Mouse (Mus musculus) thymus, postnatal 4 days (tissue): Measurements from ENCODE around the gene Itgb6.

Source experiments
- DNase-seq: peaks from one replicate; pipeline ENCODE4 v3.0.0; 2021

The Itgb6 gene

DNA sequence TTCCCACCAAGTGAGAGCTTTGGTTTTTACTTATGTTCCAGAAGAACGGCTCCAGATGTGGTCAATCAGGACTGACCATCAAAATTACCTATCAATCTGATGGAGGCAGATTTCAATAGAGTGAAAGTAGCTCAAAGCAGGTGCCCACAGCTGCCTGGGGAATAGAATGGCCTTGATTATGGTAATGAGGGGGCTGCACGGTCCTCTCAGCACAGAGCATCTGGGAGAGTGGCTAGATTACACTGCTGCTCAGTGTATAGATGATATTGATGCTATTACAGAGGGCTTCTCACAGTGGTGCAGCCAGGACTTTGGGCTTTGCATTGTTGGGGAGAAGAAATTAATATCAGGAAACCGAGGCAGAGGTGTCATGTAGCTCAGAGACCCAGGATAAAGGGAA, 110.8 kb downstream of the Itgb6 start:
- no peak for DNase-seq

DNA sequence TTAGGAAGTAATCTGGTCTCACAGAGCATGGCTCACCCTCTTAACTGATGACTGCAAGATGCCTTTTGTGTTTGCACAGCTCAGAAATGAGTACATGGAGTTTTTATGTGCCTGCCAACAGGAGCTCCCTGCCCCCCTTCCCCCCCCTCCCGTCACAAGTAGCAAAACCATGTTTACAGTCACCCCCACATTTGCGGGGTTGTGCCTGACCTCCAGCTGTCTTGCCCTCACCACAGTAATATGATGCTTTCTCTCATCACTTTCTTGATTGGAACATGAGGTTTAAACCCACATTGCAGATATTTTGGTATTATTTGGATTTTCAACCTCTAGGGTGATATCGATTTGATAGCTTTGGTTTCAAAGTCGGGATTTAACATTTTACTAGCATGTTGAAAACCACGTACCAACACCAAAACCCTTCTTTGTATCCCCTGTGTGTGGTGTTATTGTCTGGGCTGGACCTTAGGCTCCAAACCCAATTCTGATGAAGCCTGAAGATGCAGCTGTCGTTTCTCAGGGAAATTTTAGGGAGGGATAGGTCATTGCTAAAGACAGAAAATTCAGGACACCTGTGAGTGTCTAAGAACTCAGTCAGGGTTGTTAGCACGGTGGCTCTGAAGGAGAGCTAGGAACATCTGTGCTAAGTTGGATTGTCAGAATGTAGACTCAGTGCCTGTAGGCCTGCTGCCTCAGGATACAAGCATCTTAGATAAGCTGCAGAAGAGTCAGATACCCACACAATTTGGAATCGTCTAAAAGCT, 112.8 kb downstream of the Itgb6 start:
- DNase-seq, result no peak

DNA sequence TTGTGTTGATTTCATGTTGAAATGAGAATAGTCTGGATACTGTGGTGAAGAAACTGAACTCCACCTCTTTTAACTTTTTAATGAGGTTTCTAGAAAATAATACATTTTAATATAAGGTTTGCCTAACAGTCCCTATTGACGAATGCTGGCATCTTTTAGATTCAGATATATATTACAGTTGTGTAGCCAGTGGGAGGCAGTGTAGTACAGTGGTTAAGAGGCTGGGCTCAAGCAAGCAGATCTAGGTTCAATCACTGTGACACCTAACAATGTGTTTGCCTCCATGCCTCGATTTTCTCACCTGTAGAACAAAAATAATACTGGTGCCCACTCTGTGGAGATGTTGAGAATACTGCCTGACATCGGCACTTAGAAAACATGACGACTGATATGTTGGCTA, 114.5 kb downstream of the Itgb6 start:
- peak; percentile 24 for DNase-seq

DNA sequence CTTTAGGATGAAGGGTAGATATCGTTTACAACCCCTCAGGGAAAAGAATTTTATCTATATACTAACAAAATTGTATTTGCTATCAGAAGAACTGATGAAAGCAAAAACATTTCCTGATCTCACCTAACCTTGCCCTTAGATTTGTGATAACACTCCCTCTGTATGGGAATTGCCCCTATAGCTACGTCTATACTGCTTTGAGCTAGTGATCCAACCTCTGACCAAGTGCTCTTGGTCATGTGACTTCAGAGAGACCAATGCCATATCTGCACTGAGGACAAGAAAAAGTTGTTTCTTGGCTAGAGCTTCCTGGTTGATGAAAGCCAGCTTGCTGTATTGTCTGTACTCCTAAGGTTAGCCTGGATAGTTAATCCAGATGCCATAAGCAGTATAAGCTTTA, 121.1 kb downstream of the Itgb6 start:
- no peak for DNase-seq

DNA sequence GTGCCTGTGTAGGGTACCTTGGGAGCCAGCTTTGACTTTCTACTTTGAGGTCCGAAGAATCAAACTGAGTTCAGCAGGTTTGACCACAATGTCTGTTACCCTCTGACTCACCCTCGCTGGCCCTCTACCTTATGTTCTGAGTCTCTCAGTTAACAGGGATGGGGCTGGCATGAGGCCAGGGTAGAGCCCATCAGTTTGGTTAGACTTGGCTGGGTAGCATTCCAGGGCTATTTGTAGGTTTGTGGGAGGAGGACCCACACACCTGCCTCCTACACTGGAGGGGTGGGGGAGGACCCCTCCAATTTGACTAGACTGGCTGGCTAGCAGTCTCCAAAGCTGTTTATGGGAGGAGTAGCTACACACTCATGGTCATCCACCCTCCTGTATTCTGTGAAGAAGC, 121.6 kb downstream of the Itgb6 start:
- no peak for DNase-seq

DNA sequence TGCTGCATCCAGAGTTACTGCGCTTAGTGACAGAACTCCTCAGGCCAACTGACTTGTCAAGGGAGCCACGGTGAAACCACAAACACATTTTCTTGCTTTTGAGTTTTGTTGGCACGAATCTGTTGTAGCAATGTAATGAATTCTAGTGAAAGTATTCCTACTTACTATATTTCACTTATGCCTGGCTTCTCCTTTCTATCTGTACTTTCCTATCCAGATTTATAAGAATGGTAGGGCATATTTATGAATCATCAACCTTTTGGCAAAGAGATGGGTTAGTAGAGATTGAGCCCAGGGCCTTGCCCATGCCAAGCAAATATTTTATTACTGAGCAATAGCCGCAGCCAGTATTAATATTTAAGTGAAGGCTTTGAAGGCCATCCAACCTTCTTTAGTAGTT, 139.0 kb downstream of the Itgb6 start:
- no peak for DNase-seq

DNA sequence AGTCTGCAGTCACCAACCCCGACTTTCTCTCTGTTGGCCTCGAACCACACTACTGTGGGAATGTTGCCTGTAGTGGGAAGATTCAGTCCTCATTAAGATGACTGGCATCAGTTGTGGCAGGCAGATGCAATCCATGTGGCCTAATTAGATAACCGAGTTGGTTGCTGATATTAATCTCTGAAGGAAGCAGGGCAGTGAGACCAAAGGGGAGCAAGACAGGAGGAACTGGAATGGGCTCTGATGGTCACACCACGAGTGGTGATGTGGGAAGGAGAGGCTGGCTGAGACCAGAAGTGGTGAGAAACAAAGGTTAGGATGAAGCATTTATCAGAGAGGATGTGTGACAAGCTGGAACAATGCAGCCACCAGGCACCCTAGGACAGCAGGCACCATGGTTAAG, 167.9 kb downstream of the Itgb6 start:
- no peak for DNase-seq

DNA sequence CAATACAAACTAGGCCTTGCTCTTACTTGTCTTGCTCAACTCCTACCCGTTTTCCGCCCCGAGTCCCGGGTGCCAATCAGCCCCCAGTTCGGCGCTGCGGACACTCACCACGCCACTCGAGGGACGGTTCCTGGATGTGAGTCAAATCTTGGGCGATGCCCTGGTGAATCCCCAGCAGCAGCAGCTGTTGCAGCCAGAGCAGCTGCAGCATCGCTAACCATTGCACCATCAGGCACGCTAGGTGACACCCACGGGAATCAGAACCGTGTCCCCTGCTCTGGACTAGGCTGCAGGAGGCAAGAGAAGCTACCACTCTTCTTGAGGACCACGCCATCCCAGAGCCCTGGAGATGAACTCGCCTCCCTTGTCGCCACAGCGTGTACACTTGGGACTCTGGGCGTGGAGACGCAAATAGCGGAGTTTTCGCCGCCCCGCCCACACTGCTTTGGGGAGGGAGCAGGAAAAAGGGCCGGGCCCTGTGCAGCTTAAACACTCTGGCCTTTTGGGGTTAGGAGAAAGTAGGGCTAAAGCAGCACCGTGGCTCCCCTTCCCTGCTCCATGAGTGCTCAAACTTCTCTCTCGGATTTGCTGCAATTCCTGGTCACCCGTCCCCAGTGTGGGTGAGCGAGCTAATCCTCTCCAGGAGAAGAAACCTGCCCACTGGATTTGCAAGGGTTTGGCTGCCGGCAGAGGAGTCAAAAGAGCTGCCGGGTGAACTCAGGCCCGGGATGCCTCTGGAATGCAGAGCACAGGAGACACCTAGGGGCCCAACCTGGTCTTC, 169.4 kb downstream of the Itgb6 start, which contains the start of gene Pla2r1:
TSS of gene Pla2r1 (minus strand) at position 407 of the 781 bp plus-strand sequence.
- DNase-seq, result peak; percentile 64

DNA sequence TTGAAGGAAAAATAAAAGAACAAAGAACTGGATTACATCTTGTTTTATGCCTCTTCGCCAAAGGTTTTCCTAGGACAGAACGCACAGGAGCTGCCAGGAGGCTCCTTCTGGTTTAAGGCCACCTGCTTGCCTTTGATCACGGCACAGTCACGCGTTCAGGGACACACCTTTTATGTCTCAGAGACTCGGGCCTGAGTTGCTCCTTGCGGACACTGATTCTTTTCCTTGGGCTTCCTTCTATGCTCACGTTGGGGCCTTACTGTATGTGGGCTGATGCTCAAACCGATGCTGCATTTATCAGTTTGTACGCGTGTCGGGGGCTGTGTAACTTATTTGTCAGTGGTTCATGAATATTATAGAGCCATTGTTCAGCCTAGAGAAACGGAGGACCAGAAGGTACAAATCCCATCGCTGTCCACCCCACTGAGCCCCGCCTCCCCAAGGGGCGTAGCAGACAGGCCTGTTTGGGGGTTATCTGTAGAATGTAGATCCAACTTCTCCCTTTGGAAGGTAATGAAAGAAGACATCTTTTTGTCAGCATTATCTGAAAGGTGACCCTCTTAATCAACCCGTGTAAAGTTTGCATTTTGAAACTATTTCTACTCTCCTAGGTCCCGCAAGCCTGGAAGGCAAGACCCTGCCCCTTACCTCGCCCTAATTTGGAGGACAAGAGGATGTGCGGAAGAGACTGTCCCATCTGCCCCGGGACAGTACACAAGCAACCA, 170.1 kb downstream of the Itgb6 start:
- DNase-seq, result no peak

DNA sequence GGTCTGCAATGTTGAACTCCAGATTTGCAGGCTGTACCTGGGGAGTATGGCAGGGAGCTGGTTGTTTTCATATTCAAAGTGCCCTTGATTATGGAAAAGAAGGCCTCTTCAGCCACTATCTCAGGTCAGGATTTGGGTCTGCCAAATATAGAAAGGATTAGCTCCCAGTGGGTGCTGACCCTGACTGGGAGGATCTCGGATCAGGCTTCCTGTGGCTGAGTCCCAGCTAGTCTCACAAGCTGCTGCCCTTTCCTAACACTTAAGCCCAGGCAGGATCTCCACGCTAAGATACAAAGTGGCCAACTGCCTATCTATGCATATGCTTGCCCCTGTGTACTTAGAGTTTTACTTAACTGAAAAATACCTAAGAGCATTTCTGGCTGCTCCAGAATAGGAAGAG, 170.8 kb downstream of the Itgb6 start:
- no peak for DNase-seq

DNA sequence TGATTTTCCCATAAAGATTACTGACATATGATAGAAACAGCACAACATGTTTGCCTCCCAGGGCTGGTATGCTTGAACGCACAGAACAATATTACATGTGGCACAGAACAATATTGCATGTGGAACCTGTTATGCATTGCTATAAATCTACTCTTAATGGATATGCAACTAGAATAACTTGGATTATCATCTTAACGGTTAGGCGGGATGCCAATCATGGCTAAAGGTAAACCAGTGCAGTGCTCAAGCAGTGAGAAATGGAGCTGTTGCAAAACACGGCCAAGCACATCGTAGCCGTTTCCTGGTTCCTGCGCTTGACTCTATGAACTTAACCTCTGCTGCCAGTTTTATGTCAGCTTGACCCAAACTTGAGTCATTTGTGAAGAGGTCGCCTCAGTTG, 171.9 kb downstream of the Itgb6 start:
- DNase-seq, result no peak

DNA sequence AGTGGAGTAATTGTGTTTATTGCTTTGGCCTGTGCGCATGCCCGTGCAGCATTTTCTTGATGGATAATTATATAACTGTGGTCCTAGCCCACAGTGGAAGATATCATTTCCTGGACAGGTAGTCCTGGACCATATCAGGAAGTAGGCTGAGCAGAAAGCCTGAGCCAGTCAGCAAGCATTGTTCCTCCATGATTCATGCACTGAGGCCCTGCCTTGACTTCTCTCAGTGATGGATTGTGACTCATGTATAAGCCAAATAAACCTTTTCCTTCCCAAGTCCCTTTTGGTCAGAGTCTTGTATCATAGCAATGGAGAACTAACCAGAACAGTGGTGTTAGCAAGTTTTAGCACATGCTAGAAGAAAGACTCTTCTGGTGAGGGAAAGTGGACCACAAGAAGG, 172.6 kb downstream of the Itgb6 start:
- no peak for DNase-seq
